Mouse (Mus musculus) Patski (cell line): ENCODE data around the gene Gm20388. TPM values are rescaled to one million over a fixed set of nuclear protein-coding genes. Genes with fewer than 3 reads are reported as not detected.

Source experiments
- ATAC-seq: fragments of 100-300 bp; one replicate; pipeline ENCODE4 v1.8.0; 2021
- CTCF ChIA-PET: fragments of 350-600 bp; sonication (Branson Sonifier 250); formaldehyde crosslinking; loops from one replicate; lab custom pipeline; 2022; ENCODE audit warnings: inconsistent platforms; lab: Charles Lee
- POLR2A ChIA-PET: fragments of 350-600 bp; sonication (Branson Sonifier 250); formaldehyde crosslinking; loops from one replicate; lab custom pipeline; 2022; ENCODE audit warnings: antibody characterized with exemption, inconsistent platforms; lab: Charles Lee
- DNase-seq: peaks from one replicate; pipeline ENCODE4 v3.0.0-alpha.2; 2011; ENCODE audit warnings: low read depth, low spot score
- H3K27me3 ChIP-seq: fragments of 371-371 bp; one replicate; pipeline ENCODE4 v1.5.1; 2021
- CTCF ChIP-seq: fragments of 100-300 bp; IDR thresholded peaks from one replicate; pipeline ENCODE4 v1.5.1; 2021
- in situ Hi-C: fragments of 300-500 bp; cut with MboI; formaldehyde crosslinking; loops from 3 replicates; pipeline ENCODE4 v1.11.1; 2018; ENCODE audit warnings: low pct_unique_long_range_greater_than_20kb, mixed read lengths
- polyA plus RNA-seq: library from polyadenylated mRNA; unstranded; gene quantifications from one replicate; pipeline ENCODE4 v1.2.3, GENCODE M21; 2021

Gene Gm20388
- polyA plus RNA-seq, result 86.7 TPM

- ChIA-PET CTCF (no interaction called here), POLR2A (interaction anchor here (1.3 to 1.5 kb wide), 2 partner anchors 10 to 31 kb away, joined by 3 read pairs; no protein-coding TSS in a partner anchor)
- in situ Hi-C loops, result loop anchor here (10.0 kb wide), 1 partner anchor 226 kb away; no protein-coding TSS in a partner anchor
- no peak for TF ChIP-seq CTCF
- ATAC-seq (peak; percentile 59), DNase-seq (no peak)
- no peaks in the 10 kb centered on the region for H3K27me3 ChIP-seq
Observed at GRCm38 (mm10) chr8:119910547-119911257, at the start of gene Gm20388. TSS of gene Gm20388 (plus strand) at chr8:119910841.

- peaks cover 8% of the 10 kb centered on the region for H3K27me3 ChIP-seq
- DNase-seq (peak; percentile 51), ATAC-seq (peak; percentile 92)
- ChIA-PET POLR2A (interaction anchor here (1.0 to 1.5 kb wide), 3 partner anchors 23 to 69 kb away, joined by 3 to 6 read pairs (median 3); no protein-coding TSS in a partner anchor), CTCF (interaction anchor here (0.8 to 1.6 kb wide), 2 partner anchors 18 to 82 kb away, joined by 3 to 4 read pairs; no protein-coding TSS in a partner anchor)
- TF ChIP-seq CTCF, result no peak
- in situ Hi-C loops, result no loop called here
Observed at GRCm38 (mm10) chr8:119861706-119862389, 48.8 kb upstream of the Gm20388 start, which contains the start of gene Klhl36. TSS of gene Klhl36 (plus strand) at chr8:119862266.

GRCm38 (mm10) chr8:119862390-119862734, 48.3 kb upstream of the Gm20388 start:
- TF ChIP-seq CTCF, result no peak
- in situ Hi-C loops, result no loop called here
- ChIA-PET CTCF (interaction anchor here (0.8 to 1.6 kb wide), 2 partner anchors 17 to 83 kb away, joined by 3 to 4 read pairs; no protein-coding TSS in a partner anchor), POLR2A (interaction anchor here (0.7 to 1.5 kb wide), 4 partner anchors 23 to 70 kb away, joined by 3 to 6 read pairs (median 3); no protein-coding TSS in a partner anchor)
- DNase-seq (no peak), ATAC-seq (peak; percentile 44)
- H3K27me3 ChIP-seq, result peaks cover 6% of the 10 kb centered on the region

GRCm38 (mm10) chr8:119862749-119863148, 47.9 kb upstream of the Gm20388 start:
- DNase-seq (no peak), ATAC-seq (peak; percentile 27)
- ChIA-PET CTCF (interaction anchor here (1.6 kb wide), 1 partner anchor 83 kb away, joined by 4 read pairs; no protein-coding TSS in a partner anchor), POLR2A (interaction anchor here (0.7 to 1.5 kb wide), 4 partner anchors 23 to 65 kb away, joined by 3 to 6 read pairs (median 3); no protein-coding TSS in a partner anchor)
- TF ChIP-seq CTCF, result no peak
- in situ Hi-C loops, result no loop called here
- peaks cover 5% of the 10 kb centered on the region for H3K27me3 ChIP-seq

GRCm38 (mm10) chr8:119869616-119870015, 41.0 kb upstream of the Gm20388 start:
- DNase-seq (no peak), ATAC-seq (no peak)
- in situ Hi-C loops, result no loop called here
- CTCF ChIA-PET, result no interaction called here
- POLR2A ChIA-PET, result no interaction called here
- no peak for TF ChIP-seq CTCF
- H3K27me3 ChIP-seq, result no peaks in the 10 kb centered on the region

- TF ChIP-seq CTCF, result no peak
- POLR2A ChIA-PET, result no interaction called here
- no peaks in the 10 kb centered on the region for H3K27me3 ChIP-seq
- CTCF ChIA-PET, result no interaction called here
- no peak for DNase-seq
- in situ Hi-C loops, result no loop called here
- ATAC-seq, result no peak
Observed at GRCm38 (mm10) chr8:119873181-119873580, 37.5 kb upstream of the Gm20388 start.

- H3K27me3 ChIP-seq, result no peaks in the 10 kb centered on the region
- DNase-seq (no peak), ATAC-seq (no peak)
- ChIA-PET CTCF (no interaction called here), POLR2A (no interaction called here)
- in situ Hi-C loops, result no loop called here
- TF ChIP-seq CTCF, result no peak
Observed at GRCm38 (mm10) chr8:119881301-119881700, 29.3 kb upstream of the Gm20388 start.

GRCm38 (mm10) chr8:119881917-119882316, 28.7 kb upstream of the Gm20388 start:
- in situ Hi-C loops, result no loop called here
- H3K27me3 ChIP-seq, result no peaks in the 10 kb centered on the region
- POLR2A ChIA-PET, result no interaction called here
- DNase-seq, result no peak
- ATAC-seq, result no peak
- CTCF ChIA-PET, result interaction anchor here (1.5 kb wide), 1 partner anchor 19 kb away, joined by 3 read pairs; no protein-coding TSS in a partner anchor
- no peak for TF ChIP-seq CTCF

GRCm38 (mm10) chr8:119883281-119883680, 27.4 kb upstream of the Gm20388 start:
- no peak for TF ChIP-seq CTCF
- in situ Hi-C loops, result no loop called here
- ATAC-seq (no peak), DNase-seq (no peak)
- no peaks in the 10 kb centered on the region for H3K27me3 ChIP-seq
- ChIA-PET CTCF (interaction anchor here (1.5 kb wide), 1 partner anchor 18 kb away, joined by 3 read pairs; no protein-coding TSS in a partner anchor), POLR2A (interaction anchor here (0.6 kb wide), 1 partner anchor 24 kb away, joined by 3 read pairs; no protein-coding TSS in a partner anchor)

GRCm38 (mm10) chr8:119885612-119886011, 25.0 kb upstream of the Gm20388 start:
- ChIA-PET CTCF (interaction anchor here (0.8 to 4.9 kb wide), 10 partner anchors 12 to 103 kb away, joined by 3 to 23 read pairs (median 4); no protein-coding TSS in a partner anchor), POLR2A (interaction anchor here (1.1 kb wide), 1 partner anchor 22 kb away, joined by 3 read pairs; no protein-coding TSS in a partner anchor)
- H3K27me3 ChIP-seq, result no peaks in the 10 kb centered on the region
- TF ChIP-seq CTCF, result no peak
- DNase-seq (peak; percentile 90), ATAC-seq (peak; percentile 88)
- in situ Hi-C loops, result no loop called here
